Mouse (Mus musculus): ENCODE data around the gene Arhgap6. TPM values are rescaled to one million over a fixed set of nuclear protein-coding genes. Genes with fewer than 3 reads are reported as not detected.

Gene Arhgap6
- polyA plus RNA-seq, 1 experiment from 2014 or later = 1.2 TPM

DNA sequence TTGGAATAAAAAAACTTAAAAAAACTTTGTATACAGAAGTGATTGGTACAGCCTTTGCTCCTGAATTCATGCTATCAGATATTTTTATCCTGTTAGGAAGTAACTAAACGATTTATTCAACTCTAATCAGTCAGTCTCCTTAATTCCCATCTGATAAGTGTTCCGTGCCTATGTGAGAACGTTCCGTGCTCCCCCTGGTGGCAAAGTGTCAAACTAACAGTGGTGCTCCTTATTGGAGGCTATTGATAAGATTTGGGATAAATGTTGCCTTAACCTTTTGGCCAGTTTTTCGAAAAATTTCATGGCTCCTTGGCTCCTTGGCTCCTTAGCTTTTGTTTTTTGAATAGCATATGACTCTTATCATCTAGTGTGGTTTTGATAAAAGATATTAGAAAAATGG is 291.0 kb downstream of the Arhgap6 start:
- Histone ChIP-seq H3K27me3 (replicated peaks; ENCODE audit: control insufficient read depth, insufficient read depth, low read length) (no peaks in the 10 kb centered on the region), H3K4me2 (ENCODE audit: low read length) (no peak overlapping the region), H3K36me3 (ENCODE audit: control insufficient read depth, insufficient read depth) (no peaks in the 10 kb centered on the region), H3K4me1 (replicated peaks; ENCODE audit: control insufficient read depth, insufficient read depth, low read length) (no peaks in the 10 kb centered on the region), H3K27ac (ENCODE audit: low read length) (no peak overlapping the region), H3K4me3 (replicated peaks; ENCODE audit: low read length) (no peak overlapping the region), H3K9me3 (ENCODE audit: control insufficient read depth, low read length) (no peaks in the 10 kb centered on the region), H3K9ac (replicated peaks; ENCODE audit: low read depth, low read length) (no peak overlapping the region)
- 13% methylated on average over 5 of the region's 5 CpGs for WGBS
- ATAC-seq = no peak

DNA sequence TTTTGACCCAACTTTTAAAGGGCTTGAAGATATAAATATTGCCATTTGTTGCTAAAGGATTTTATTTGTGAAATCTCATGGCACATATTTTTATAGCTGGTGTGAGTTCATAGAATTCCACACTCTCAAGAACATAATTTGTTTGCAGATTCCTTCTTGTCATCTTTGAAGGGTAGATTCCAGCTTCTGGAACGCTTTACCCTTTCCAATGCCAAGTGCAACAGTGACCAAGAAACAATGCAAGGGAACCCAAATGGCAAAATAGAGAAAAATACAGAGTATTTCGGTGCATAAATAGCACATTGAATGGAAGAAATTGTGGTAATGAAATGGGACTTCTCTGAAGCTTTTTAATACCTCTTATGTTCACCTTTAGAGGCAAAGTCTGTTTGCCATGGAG is 294.3 kb downstream of the Arhgap6 start:
- ATAC-seq = no peak
- no peaks in the 10 kb centered on the region for H3K4me1 ChIP-seq (replicated peaks; ENCODE audit: control insufficient read depth, insufficient read depth, low read length)
- H3K9me3 ChIP-seq (ENCODE audit: control insufficient read depth, low read length) = no peaks in the 10 kb centered on the region
- no peak overlapping the region for H3K27ac ChIP-seq (ENCODE audit: low read length)
- H3K4me3 ChIP-seq (replicated peaks; ENCODE audit: low read length) = no peak overlapping the region
- no peak overlapping the region for H3K4me2 ChIP-seq (ENCODE audit: low read length)
- no peak overlapping the region for H3K9ac ChIP-seq (replicated peaks; ENCODE audit: low read depth, low read length)
- WGBS = 75% methylated on average over 2 of the region's 2 CpGs
- no peaks in the 10 kb centered on the region for H3K36me3 ChIP-seq (ENCODE audit: control insufficient read depth, insufficient read depth)
- H3K27me3 ChIP-seq (replicated peaks; ENCODE audit: control insufficient read depth, insufficient read depth, low read length) = no peaks in the 10 kb centered on the region

DNA sequence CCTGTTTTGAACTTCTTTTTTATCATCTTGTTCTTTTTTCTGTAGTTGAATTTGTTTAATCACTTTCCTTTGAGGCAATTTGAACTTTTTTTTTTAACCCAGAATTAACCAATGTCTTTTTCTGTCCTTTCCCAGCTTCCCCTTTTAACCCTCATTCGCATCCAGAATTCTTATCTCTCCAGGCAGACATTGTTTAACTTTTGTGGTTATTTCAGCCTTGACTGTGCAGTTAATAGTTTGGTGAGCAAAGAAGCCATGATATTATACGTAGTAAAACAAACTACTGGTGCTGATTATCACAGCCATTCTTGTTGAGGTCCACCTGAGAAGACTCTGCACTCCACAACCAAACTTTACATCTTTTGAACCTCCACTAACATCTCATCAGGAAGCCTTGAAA is 299.7 kb downstream of the Arhgap6 start:
- Histone ChIP-seq H3K9ac (replicated peaks; ENCODE audit: low read depth, low read length) (no peak overlapping the region), H3K4me1 (replicated peaks; ENCODE audit: control insufficient read depth, insufficient read depth, low read length) (no peaks in the 10 kb centered on the region), H3K27me3 (replicated peaks; ENCODE audit: control insufficient read depth, insufficient read depth, low read length) (no peaks in the 10 kb centered on the region), H3K4me3 (replicated peaks; ENCODE audit: low read length) (no peak overlapping the region), H3K9me3 (ENCODE audit: control insufficient read depth, low read length) (no peaks in the 10 kb centered on the region), H3K27ac (ENCODE audit: low read length) (no peak overlapping the region), H3K4me2 (ENCODE audit: low read length) (no peak overlapping the region), H3K36me3 (ENCODE audit: control insufficient read depth, insufficient read depth) (no peaks in the 10 kb centered on the region)
- 76% methylated on average over 2 of the region's 2 CpGs for WGBS
- ATAC-seq = no peak

DNA sequence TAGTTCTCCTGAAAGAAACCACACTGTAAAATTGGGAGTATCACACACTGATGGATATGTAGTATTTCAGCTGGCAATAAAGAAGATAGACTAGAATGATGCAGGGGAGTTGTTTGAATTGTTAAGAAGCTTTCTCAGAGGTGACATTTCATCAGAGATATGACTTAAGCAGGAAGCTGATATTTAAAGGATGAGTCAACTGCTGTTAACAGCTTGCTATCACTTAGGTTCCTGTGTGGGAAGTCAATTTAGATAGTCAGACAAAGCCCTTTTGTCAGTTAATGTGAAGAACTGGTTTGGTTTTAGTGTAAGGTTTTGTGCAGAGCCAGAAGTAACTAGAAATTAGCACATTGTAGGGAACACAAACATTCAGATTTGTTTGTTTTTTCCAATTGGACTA is 300.7 kb downstream of the Arhgap6 start:
- no peaks in the 10 kb centered on the region for H3K27me3 ChIP-seq (replicated peaks; ENCODE audit: control insufficient read depth, insufficient read depth, low read length)
- no peak overlapping the region for H3K4me3 ChIP-seq (replicated peaks; ENCODE audit: low read length)
- no peak for ATAC-seq
- H3K4me1 ChIP-seq (replicated peaks; ENCODE audit: control insufficient read depth, insufficient read depth, low read length) = no peaks in the 10 kb centered on the region
- H3K9ac ChIP-seq (replicated peaks; ENCODE audit: low read depth, low read length) = no peak overlapping the region
- H3K4me2 ChIP-seq (ENCODE audit: low read length) = no peak overlapping the region
- H3K36me3 ChIP-seq (ENCODE audit: control insufficient read depth, insufficient read depth) = no peaks in the 10 kb centered on the region
- no peaks in the 10 kb centered on the region for H3K9me3 ChIP-seq (ENCODE audit: control insufficient read depth, low read length)
- H3K27ac ChIP-seq (ENCODE audit: low read length) = no peak overlapping the region

DNA sequence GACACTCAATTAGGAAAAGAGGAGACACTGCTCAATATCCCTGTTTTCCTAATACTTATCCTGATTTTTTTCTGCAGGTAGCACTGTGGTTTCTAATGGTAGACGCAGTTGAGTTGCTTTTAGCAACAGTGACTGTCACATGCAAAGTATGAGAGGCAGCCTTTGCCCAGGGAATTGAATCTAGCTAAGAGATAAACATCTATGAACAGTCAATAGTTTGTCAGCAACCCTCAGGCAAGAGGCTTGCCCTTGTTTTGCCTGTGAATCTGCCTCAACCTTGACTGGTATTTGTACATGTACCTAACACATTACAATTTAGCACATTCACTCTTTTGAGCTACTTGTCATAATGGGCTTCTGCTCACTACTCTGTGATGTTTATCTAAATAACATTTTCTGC is 307.8 kb downstream of the Arhgap6 start:
- Histone ChIP-seq H3K4me3 (replicated peaks; ENCODE audit: low read length) (no peak overlapping the region), H3K27ac (ENCODE audit: low read length) (no peak overlapping the region), H3K4me2 (ENCODE audit: low read length) (no peak overlapping the region), H3K9me3 (ENCODE audit: control insufficient read depth, low read length) (no peaks in the 10 kb centered on the region), H3K36me3 (ENCODE audit: control insufficient read depth, insufficient read depth) (no peaks in the 10 kb centered on the region), H3K27me3 (replicated peaks; ENCODE audit: control insufficient read depth, insufficient read depth, low read length) (no peaks in the 10 kb centered on the region), H3K4me1 (replicated peaks; ENCODE audit: control insufficient read depth, insufficient read depth, low read length) (no peaks in the 10 kb centered on the region), H3K9ac (replicated peaks; ENCODE audit: low read depth, low read length) (no peak overlapping the region)
- ATAC-seq = no peak
- 72% methylated on average over 1 of the region's 1 CpGs for WGBS

DNA sequence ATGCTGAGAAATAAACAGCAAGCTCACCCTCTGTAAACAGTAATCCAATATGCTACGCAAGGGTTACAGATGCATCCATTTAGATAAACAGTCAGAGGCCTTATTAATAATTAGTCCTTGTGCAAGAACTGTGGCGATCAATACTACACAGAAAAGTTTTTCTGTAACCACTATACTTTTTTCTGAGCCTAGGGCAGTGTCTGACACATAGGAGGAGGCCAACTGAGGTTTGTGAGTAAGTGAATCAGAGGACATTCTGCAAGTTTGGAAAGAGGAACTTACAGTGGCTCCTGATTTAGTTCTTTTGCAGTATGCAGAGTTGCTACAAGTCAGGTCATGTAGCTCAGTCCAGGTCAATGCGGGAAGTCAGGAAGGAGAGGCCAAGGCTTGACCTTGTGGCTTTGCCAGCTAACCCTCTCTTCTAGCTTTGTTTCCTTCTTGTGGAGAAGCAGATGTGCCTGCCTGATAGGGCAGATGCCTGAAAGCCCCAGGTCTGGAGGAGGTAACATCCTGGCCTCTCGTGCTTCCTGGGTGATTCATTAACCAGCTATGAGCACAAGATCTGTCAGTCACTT is 311.2 kb downstream of the Arhgap6 start:
- no peak overlapping the region for H3K9ac ChIP-seq (replicated peaks; ENCODE audit: low read depth, low read length)
- 82% methylated on average over 4 of the region's 4 CpGs for WGBS
- no peak for ATAC-seq

DNA sequence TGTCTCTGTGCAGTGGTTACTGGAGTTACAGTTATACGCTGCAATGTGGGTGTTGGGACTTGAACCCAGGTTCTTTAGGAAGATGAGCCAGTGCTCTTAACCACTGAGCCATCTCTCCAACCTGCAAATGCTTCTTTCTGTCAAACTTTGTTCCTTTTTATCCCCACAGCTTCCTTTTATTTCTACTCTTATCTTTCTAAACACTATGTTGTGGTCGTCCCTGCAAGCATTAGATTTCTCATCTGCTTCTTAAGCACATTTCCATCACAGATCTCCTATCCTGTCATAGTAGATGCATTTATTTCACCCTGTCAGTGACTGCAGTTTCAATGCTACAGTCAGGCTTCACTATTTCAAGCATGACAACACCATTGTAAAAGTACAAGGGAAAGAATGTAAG is 312.5 kb downstream of the Arhgap6 start:
- Histone ChIP-seq H3K4me3 (replicated peaks; ENCODE audit: low read length) (no peak overlapping the region), H3K4me2 (ENCODE audit: low read length) (no peak overlapping the region), H3K9ac (replicated peaks; ENCODE audit: low read depth, low read length) (no peak overlapping the region), H3K4me1 (replicated peaks; ENCODE audit: control insufficient read depth, insufficient read depth, low read length) (no peaks in the 10 kb centered on the region), H3K27me3 (replicated peaks; ENCODE audit: control insufficient read depth, insufficient read depth, low read length) (no peaks in the 10 kb centered on the region), H3K9me3 (ENCODE audit: control insufficient read depth, low read length) (no peaks in the 10 kb centered on the region), H3K36me3 (ENCODE audit: control insufficient read depth, insufficient read depth) (no peaks in the 10 kb centered on the region), H3K27ac (ENCODE audit: low read length) (no peak overlapping the region)
- no peak for ATAC-seq
- WGBS = 84% methylated on average over 2 of the region's 2 CpGs

More for the DNA sequence above, 311.2 kb downstream of the Arhgap6 start:
- no peaks in the 10 kb centered on the region for H3K9me3 ChIP-seq (ENCODE audit: control insufficient read depth, low read length)
- H3K4me3 ChIP-seq (replicated peaks; ENCODE audit: low read length) = no peak overlapping the region
- H3K4me1 ChIP-seq (replicated peaks; ENCODE audit: control insufficient read depth, insufficient read depth, low read length) = no peaks in the 10 kb centered on the region
- no peaks in the 10 kb centered on the region for H3K36me3 ChIP-seq (ENCODE audit: control insufficient read depth, insufficient read depth)
- H3K4me2 ChIP-seq (ENCODE audit: low read length) = no peak overlapping the region
- H3K27ac ChIP-seq (ENCODE audit: low read length) = no peak overlapping the region
- no peaks in the 10 kb centered on the region for H3K27me3 ChIP-seq (replicated peaks; ENCODE audit: control insufficient read depth, insufficient read depth, low read length)

DNA sequence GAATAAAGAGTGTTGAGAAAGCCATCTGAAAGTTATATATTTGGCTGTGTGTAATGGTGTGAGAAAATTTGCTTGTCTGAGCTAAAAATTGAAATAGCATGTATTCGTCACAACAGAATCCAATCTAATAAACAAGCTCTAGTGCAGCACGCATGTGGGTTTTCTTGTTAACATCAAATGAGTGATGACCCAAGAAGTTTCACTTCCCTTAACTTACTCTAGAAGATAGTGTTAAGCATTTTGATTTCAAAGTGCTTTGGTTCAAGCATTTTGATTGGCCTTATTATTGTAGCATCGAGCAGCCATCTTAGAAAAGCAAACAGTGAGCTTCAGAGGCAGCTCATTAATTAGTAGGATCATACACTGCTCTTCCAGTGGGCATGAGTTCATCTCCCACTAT is 315.1 kb downstream of the Arhgap6 start:
- Histone ChIP-seq H3K27me3 (replicated peaks; ENCODE audit: control insufficient read depth, insufficient read depth, low read length) (no peaks in the 10 kb centered on the region), H3K36me3 (ENCODE audit: control insufficient read depth, insufficient read depth) (no peaks in the 10 kb centered on the region), H3K27ac (ENCODE audit: low read length) (no peak overlapping the region), H3K9me3 (ENCODE audit: control insufficient read depth, low read length) (no peaks in the 10 kb centered on the region), H3K4me2 (ENCODE audit: low read length) (no peak overlapping the region), H3K4me3 (replicated peaks; ENCODE audit: low read length) (no peak overlapping the region), H3K4me1 (replicated peaks; ENCODE audit: control insufficient read depth, insufficient read depth, low read length) (no peaks in the 10 kb centered on the region), H3K9ac (replicated peaks; ENCODE audit: low read depth, low read length) (no peak overlapping the region)
- ATAC-seq = no peak
- 94% methylated on average over 3 of the region's 3 CpGs for WGBS

DNA sequence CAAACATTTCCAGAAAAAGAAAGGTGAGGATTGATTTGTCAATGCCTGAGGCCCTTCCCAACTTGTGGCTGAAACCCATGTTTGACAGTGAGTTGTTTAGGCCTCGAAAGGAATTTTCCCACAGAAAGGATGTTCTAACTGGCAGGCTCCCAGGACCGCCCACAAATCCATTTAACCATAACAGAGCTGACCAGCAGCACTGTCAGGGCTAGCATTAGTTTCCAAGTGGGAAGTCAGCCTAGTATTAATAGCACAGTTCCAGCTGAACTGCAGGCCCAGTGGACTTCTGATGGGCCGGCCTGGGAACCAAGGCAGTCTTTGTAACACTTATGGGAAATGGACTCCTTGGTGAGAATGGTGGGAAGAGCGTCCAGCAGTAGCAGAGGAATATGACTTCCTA is 317.8 kb downstream of the Arhgap6 start:
- no peak overlapping the region for H3K4me3 ChIP-seq (replicated peaks; ENCODE audit: low read length)
- H3K9ac ChIP-seq (replicated peaks; ENCODE audit: low read depth, low read length) = no peak overlapping the region
- ATAC-seq = no peak
- no peak overlapping the region for H3K4me2 ChIP-seq (ENCODE audit: low read length)
- WGBS = 75% methylated on average over 4 of the region's 4 CpGs
- no peaks in the 10 kb centered on the region for H3K36me3 ChIP-seq (ENCODE audit: control insufficient read depth, insufficient read depth)
- no peak overlapping the region for H3K27ac ChIP-seq (ENCODE audit: low read length)
- no peaks in the 10 kb centered on the region for H3K9me3 ChIP-seq (ENCODE audit: control insufficient read depth, low read length)
- H3K4me1 ChIP-seq (replicated peaks; ENCODE audit: control insufficient read depth, insufficient read depth, low read length) = no peaks in the 10 kb centered on the region
- no peaks in the 10 kb centered on the region for H3K27me3 ChIP-seq (replicated peaks; ENCODE audit: control insufficient read depth, insufficient read depth, low read length)

DNA sequence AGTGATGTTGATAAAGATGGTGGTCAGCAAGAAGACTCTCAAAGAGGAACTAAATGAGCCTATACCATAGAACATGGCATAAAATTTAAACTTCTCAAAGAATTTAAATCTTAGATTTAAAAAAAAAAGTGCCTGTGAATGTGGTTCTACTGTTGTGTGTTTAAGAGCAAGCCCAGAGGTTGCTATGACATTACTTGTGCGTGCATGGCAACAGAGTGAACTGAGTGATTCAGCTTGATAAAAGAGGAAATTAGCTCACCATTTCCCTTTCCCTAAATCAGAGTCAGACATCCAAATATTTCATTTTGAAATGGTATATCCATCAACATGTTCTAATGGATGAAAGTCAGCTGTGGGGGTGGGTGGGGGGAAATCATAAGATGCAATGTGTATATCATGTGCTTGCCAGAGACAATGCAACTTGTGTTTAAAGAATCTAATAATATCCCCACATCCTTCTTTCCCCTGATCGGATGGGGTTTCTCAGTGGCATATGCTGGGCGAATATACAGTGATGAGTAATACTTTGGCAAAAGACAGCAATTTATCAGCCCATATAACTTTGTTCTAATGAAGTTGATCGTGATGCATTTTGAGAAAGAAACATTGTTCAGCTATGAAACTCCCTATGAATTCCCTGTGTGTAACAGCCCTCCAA is 328.3 kb downstream of the Arhgap6 start:
- ATAC-seq = no peak
- H3K9me3 ChIP-seq (ENCODE audit: control insufficient read depth, low read length) = no peaks in the 10 kb centered on the region
- H3K27ac ChIP-seq (ENCODE audit: low read length) = no peak overlapping the region
- no peaks in the 10 kb centered on the region for H3K36me3 ChIP-seq (ENCODE audit: control insufficient read depth, insufficient read depth)
- no peak overlapping the region for H3K4me2 ChIP-seq (ENCODE audit: low read length)
- 85% methylated on average over 4 of the region's 4 CpGs for WGBS
- H3K27me3 ChIP-seq (replicated peaks; ENCODE audit: control insufficient read depth, insufficient read depth, low read length) = no peaks in the 10 kb centered on the region
- no peak overlapping the region for H3K4me3 ChIP-seq (replicated peaks; ENCODE audit: low read length)
- H3K4me1 ChIP-seq (replicated peaks; ENCODE audit: control insufficient read depth, insufficient read depth, low read length) = no peaks in the 10 kb centered on the region
- H3K9ac ChIP-seq (replicated peaks; ENCODE audit: low read depth, low read length) = no peak overlapping the region

All from forebrain, embryonic 16.5 days (tissue).